Mouse (Mus musculus): ENCODE measurements around the gene Anxa11.
"Not testable (repeated sequence)": the region's sequence is repeated elsewhere in the genome, so short reads cannot be mapped to it uniquely, and the experiment has no call there.

GRCm38 (mm10) chr14:25848708-25849107 lies 6.8 kb downstream of the Anxa11 start:
- not testable (repeated sequence) for TF ChIP-seq POLR2A (IDR thresholded peaks at IDR 0.05; ENCODE audit: borderline replicate concordance, insufficient read depth, low read length); CTCF (IDR thresholded peaks at IDR 0.05; ENCODE audit: borderline replicate concordance, insufficient read depth, low read depth, low read length)
